Mouse (Mus musculus): Measurements from ENCODE around the gene C6. TPM values are rescaled to one million over a fixed set of nuclear protein-coding genes. Genes with fewer than 3 reads are reported as not detected.

Gene C6
- total RNA-seq (2021) = not detected
- long read RNA-seq, experiment 1 = 0 reads
- long read RNA-seq, experiment 2 = 0 reads

DNA sequence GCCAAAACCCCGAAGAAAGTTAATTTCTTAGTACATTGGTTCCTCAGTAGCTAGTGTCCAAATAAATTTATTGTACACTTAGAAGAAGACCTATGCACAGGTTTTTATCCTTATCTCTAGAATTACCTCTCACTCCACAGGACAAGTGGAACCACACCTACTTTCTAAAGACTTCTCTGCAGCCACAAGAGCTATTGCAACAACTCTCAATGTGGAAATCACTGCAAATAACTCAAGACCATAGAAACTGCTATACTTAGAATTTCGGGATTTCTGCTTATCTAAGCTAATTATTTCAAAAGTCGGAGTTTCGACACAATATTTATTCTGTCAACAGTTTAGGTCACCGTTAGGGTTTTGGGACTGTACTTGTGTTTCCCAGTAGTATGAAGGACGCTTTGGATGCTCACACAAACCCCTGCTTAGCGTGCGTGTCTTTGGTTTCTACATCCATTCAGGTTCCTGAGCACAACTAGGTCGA, at the start of gene C6:
TSS of gene C6 (plus strand) at position 346 of the 481 bp plus-strand sequence.
- no peak for DNase-seq (ENCODE audit: low spot score in 2 of 2)

DNA sequence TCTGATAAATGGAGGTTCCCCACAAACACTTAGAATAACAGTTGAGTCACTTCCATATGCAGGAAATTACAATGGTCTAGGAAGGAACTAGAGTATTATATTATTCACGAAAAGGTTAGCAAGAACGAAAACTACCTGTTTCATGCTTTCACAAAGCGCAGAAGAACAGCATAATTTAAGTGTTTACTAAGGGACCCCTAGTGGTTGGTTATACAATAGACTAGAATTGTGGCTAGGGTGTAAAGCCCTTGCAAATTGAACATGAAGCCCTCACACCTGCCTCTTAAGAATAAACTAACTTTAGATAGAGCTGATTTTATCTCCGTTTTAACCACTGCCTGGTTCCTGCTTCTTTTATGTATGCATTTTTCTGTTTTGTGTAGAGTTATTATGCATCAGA, 29.4 kb upstream of the C6 start:
- DNase-seq (ENCODE audit: low spot score in 2 of 2) = no peak

DNA sequence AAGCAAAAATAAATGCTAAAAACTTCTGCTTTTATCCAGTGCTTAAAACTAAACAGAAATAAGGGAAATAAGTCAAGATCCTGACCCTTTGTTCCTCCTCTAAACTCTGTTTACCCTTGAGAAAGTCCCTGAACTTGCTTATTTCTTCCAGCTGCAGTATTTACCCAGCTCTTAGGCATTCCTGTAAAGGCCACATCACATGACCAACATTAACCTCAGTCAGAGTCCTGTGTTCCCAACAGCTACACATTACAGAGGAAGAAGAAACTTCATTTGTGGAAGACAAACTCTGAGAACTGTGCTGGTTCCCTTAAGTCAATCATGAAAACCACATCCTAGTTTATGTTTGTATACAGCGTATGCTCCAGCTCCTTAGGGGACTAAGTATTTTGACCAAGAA, 7.2 kb downstream of the C6 start:
- no peak for DNase-seq (ENCODE audit: low spot score in 2 of 2)

DNA sequence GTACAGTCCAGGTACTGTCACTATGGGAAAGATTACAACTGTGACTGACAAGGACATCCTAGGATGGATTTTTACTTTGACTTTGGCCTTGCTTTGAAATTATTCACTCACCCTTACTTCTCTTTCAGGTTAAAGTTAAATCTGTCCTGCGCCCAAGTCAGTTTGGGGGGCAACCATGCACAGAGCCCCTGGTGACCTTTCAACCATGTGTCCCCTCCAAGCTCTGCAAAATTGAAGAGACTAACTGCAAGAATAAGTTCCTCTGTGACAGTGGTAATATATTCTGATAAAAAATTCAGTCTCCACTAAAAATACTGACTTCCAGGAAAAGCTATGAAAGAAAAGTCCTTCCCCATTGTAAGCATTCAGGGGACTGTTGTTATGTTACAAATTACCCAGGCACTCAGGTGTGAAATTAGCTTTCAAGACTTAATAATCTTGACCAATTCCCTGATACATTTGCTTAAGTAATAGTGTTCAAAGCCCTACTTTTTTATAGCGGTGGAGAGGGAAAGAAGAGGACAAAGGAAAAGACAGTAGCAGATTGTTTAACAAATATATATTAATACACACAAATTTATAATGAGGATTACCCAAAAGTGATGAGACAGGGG, 8.1 kb downstream of the C6 start:
- no peak for DNase-seq (ENCODE audit: low spot score in 2 of 2)

DNA sequence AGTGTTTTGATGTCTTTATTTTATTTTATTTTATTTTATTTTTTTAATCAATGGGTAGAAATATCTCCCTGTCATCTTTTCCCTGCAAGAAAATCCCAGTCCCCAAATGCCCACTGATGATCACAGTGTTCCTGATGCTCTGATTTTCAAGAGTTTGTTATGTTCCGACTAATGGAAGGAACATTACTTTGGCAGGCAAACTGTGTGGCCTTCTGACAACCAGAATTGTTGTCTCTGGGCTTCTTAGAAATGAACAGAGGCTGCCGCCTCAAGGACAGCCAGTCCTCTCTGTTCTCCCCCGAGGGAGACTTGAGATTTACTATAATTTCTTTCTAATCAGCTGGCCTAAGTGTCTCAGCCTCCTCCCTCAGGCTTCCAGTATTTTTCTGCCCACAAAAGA, 20.7 kb downstream of the C6 start:
- no peak for DNase-seq (ENCODE audit: low spot score in 2 of 2)

DNA sequence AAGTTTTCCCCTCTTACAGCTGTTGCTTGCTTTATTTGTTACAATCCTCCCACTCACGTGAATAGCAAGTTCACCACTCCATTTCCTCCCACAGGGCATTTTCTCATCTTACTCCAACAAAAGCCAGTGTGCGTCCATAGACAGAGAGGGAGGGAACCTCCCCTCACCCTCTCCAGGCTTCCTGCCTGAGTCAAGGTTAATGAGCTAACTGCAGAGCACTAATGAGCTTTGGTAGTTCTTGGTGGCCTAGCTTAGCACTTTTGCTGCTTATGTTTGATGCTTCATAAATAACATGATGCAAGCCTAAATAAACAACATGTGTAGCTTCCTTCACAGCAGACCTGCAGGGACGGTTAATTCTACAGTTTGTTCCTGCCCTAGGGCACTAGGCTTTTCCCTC, 63.4 kb downstream of the C6 start:
- DNase-seq (ENCODE audit: low spot score in 2 of 2) = no peak

DNA sequence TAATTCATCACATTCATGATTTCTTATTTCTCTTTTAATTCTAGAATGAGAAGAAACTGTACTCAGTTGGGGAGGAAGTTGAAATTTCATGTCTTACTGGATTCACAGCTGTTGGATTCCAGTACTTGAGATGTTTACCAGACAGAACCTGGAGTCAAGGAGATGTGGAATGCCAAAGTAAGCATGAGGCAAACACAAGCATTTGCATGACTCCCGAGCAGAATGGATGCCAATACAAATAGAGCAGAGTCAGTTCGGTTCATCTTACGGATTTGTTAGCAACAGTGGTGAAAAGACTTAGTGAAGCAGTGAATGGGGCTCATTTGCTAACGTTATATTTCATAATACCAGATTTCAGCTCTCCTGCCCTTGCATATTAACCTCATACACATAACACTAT, 69.9 kb downstream of the C6 start:
- no peak for DNase-seq (ENCODE audit: low spot score in 2 of 2)

- no peak for DNase-seq (ENCODE audit: low spot score in 2 of 2)
These were observed 77.3 kb downstream of the C6 start for GRCm38 (mm10) chr15:4804256-4804655.

GRCm38 (mm10) chr15:4808131-4808530, 81.2 kb downstream of the C6 start:
- no peak for DNase-seq (ENCODE audit: low spot score in 2 of 2)

DNA sequence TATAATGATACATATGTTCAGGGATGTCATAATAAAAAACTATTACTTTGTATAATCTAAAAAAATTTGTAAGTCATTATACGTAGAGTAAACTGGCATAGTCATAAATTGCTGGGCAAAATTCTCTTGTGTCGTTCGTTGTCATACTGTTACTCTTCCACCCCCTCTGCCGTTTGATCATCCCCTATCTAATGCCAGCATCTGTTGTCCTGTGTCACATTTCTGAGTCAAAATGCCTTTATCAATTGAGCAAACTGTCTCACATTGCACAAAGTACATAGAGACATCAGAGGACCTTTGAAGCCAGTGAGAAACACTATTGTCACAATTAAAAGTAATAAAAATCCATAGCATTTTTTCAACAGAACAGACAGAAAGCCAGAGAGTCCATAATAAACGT, 88.0 kb downstream of the C6 start:
- no peak for DNase-seq (ENCODE audit: low spot score in 2 of 2)

DNA sequence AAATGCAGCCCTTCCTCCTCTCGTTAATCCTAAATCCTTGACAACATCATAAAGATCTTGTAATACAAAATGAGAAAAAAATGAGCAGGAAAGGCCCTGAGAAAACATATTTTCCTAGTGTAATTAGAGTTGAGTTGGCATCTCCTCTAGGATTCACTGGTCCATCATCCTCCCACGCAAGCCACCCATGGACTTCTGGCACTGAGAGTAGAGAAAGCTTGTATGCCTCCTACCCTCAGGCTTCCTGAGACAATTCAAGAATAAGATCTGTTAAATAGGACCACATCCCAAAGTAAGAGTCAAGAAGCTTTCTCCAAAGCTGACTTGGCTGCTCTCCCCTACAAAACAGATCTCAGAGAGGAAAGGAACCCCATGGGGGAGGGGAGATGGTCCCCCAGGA, 88.7 kb downstream of the C6 start:
- no peak for DNase-seq (ENCODE audit: low spot score in 2 of 2)

GRCm38 (mm10) chr15:4816752-4817493, 89.9 kb downstream of the C6 start:
- no peak for DNase-seq (ENCODE audit: low spot score in 2 of 2)

DNA sequence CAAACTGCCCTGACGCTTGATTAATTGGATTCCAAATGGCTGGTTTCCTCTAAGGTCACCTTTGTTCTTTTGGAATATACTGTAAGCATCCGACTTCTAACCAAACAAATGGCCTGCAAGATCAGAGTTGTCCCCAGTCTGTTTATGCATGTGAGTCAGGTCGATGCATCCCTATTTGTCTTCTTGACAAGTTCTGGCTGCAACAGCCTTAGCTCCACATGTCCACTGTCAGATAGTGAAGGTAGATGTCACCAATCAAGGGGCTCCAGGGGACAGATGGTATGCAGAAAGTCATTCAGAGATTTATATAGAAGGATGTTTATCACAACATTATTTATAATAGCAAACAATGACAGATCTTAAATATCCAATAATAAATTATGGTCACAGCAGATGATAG, 91.5 kb downstream of the C6 start:
- no peak for DNase-seq (ENCODE audit: low spot score in 2 of 2)

DNA sequence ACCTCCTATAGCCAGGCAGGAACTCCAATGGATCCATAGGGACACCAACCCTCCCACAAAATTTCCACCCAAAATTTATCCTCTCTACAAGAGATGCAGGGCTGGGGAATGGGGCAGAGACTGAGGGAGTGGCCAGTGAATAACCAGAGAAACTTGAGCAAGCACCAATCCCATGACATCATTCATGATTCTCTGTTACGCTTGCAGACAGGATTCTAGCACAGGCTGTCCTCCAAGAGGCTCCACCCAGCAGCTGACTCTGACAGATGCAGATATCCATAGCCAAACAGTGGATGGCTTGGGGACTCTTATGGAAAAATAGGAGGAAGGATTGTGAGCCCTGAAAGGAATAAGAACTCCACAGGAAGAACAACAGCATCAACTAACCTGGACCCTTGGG, 94.2 kb downstream of the C6 start:
- DNase-seq (ENCODE audit: low spot score in 2 of 2) = no peak

DNA sequence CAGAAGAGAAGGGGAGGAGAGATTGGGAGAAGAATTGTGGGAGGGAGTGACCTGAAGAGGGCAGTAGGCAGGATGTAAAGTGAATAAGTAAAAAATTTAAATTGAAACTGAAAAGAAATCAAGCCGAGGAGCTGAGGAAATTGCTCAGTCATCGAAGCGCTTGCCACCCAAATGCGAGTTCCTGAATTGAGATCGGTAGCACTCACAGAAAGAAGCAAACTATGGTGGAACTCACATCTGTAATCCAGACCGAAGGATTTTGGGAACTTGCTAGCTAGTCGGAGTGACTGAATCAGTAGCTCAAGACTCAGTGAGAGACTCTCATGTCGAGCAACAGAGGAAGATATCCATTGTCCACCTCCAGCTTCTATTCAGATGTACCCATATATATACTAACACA, 94.8 kb downstream of the C6 start:
- DNase-seq (ENCODE audit: low spot score in 2 of 2) = no peak

GRCm38 (mm10) chr15:4827736-4828135, 100.8 kb downstream of the C6 start:
- no peak for DNase-seq (ENCODE audit: low spot score in 2 of 2)

DNA sequence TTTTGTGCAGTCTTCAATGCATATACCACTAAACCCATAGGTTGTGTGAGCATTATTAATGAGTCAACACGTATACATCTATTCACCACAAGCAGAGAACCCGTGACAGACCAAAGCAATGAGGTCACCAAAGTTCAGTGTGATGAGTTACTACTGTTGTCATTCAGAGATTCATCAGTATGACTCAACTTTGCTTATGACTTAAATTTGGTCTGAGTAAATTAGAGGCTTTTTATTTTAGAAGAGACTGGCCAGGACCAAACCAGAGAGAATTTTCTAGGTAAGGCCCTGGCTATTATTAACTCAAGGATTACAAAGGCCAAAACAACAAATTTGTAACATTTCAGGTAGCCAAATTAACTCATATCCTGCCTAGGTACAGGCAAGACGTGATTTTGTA, 109.4 kb downstream of the C6 start:
- no peak for DNase-seq (ENCODE audit: low spot score in 2 of 2)

- no peak for DNase-seq (ENCODE audit: low spot score in 2 of 2)
These were observed 123.0 kb downstream of the C6 start for GRCm38 (mm10) chr15:4850015-4850414.

Other genes starting within 250 kb of the C6 start
- gene Mroh2b, start 171.6 kb downstream of the C6 start, total RNA-seq (2021) = not detected